Mouse (Mus musculus): ENCODE results near the gene Tnfsf10.

The Tnfsf10 gene

DNA sequence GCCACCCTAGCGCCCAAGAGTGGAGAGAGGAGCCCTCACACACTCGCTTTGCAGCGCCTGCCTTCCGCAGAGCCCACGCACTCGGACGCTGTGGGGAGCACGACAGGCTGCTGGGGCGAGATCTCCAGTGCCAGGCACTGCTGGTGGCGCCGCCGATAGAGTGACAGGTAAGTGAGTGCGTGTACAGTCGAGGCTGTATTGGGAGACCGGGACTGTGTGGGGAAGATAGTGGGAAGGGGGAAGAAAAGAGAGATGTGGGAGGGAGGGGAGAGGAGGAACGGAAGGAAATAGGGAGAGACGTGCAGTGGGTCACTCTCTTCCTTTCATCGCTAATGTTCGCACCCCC lies 54.4 kb downstream of the Tnfsf10 start, which contains the start of gene Ghsr:
Gene Ghsr (plus strand): TSS at position 76 of the 346 bp plus-strand sequence.
- DNase-seq (ENCODE audit: low spot score in 2 of 2) = peak; percentile 3

DNA sequence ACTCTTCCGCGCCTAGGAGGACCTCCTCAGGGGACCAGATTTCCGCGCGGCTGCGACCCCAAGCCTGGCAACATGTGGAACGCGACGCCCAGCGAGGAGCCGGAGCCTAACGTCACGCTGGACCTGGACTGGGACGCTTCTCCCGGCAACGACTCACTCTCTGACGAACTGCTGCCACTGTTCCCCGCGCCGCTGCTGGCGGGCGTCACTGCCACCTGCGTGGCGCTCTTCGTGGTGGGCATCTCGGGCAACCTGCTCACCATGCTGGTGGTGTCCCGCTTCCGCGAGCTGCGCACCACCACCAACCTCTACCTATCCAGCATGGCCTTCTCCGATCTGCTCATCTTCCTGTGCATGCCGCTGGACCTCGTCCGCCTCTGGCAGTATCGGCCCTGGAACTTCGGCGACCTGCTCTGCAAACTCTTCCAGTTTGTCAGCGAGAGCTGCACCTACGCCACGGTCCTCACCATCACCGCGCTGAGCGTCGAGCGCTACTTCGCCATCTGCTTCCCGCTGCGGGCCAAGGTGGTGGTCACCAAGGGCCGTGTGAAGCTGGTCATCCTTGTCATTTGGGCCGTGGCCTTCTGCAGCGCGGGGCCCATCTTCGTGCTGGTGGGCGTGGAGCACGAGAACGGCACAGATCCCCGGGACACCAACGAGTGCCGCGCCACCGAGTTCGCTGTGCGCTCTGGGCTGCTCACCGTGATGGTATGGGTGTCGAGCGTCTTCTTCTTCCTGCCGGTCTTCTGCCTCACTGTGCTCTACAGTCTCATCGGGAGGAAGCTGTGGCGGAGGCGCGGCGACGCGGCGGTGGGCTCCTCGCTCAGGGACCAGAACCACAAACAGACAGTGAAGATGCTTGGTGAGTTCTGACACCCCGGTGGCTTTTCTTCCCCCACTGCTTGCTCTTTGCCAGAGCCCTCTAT lies 55.2 kb downstream of the Tnfsf10 start:
- DNase-seq (ENCODE audit: low spot score in 2 of 2) = peak; percentile 5 to 6

GRCm38 (mm10) chr3:27374396-27374795 lies 57.6 kb downstream of the Tnfsf10 start:
- DNase-seq (ENCODE audit: low spot score in 2 of 2) = no peak

DNA sequence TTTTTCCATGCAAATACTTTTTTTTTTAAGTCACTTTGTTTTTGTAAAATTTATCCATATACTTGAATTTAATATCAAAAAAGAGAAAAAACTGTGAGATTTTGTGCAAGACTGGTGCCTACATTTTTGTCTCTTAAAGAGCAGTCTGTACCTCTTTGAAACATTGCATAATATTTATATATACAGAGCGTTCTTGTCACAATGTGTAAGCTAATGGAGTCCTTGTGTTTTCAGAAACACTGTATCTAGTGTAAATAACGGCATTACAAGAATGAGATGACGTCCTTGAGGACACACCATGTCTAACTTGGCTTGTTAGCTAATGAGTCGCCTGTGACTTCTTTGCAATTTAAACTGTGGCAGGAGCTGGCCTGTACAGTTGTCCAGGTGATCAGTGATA lies 61.1 kb downstream of the Tnfsf10 start:
- DNase-seq (ENCODE audit: low spot score in 2 of 2) = no peak

- no peak for DNase-seq (ENCODE audit: low spot score in 2 of 2)
These were observed 68.0 kb downstream of the Tnfsf10 start for GRCm38 (mm10) chr3:27384836-27385235.

- DNase-seq (ENCODE audit: low spot score in 2 of 2) = no peak
These were observed 73.1 kb downstream of the Tnfsf10 start for GRCm38 (mm10) chr3:27389923-27390322.
